In the genomic region with DNA sequence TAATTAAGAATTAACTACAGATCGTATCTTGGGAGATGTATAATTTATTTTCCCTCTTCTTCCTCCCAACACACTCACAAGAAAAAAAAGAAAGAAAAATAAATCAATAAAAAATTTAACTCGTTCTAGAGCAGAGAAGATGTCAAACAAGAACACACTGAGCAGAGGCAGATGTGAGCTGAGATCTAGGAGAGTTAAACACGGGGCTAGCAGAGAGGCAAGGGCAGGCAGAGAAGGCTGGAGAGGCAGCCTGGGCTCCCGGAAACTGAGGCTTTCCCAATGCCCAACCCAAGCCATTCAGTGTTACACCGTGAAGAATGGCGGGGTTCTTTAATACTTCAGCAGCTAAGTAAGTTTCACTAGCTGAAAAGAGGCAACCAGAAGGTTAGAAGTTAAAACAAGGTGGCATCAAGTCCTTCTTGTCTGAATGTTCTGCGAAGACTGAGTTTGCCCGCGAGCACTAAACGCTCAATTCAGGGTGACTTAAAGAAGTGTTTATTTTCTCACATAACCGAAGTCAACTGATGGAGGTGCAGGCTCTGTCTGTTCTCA, we compare ENCODE assay signal across 20 mouse cellular contexts.
A peak's percentile ranks its signal among the peaks of the same experiment; 100 is the strongest.
DNase-seq lines count a peak whose midpoint lies in the region; ATAC-seq and TF ChIP-seq lines count a peak whose summit lies in the region.
"Had no signal": no experiment of that assay in that cellular context is flagged by ENCODE, and none has a peak within 500 bp of the region (broad histone marks: within the 10 kb centered on the region; RNA-seq: fewer than 3 reads in every experiment).

No protein-coding gene starts in this region.

- peak; percentile 19 for DNase-seq in embryo, embryonic 10 days (ENCODE audit: low spot score)
- no peak for DNase-seq in embryo, embryonic 10.5 days (ENCODE audit: low spot score)
- DNase-seq in kidney, adult 8-10 months = no peak
- peak; percentile 11 for DNase-seq in brain, embryonic 14.5 days (ENCODE audit: low read depth)
- DNase-seq in limb, embryonic 10.5 days (ENCODE audit: low spot score) = peak; percentile 42
- no peak for DNase-seq in c-Kit-positive CD71-positive TER-119-positive erythroid progenitor cells, embryonic 14.5 days (ENCODE audit: low spot score)
- DNase-seq in left cerebral cortex, adult 11 months (ENCODE audit: low spot score) = no peak
- DNase-seq: adrenal gland, postnatal 14 days; cerebellum, adult 9-11 months; gastrocnemius, postnatal 36 days; liver, embryonic 13.5 days; lung, adult 2 months; lung, postnatal 14 days; right cerebral cortex, adult 18-20 months; thymus, postnatal 25 days had no signal

- 32% methylated on average over 11 of the region's 11 CpGs for WGBS in kidney, embryonic 15.5 days
- 46% methylated on average over 11 of the region's 11 CpGs for WGBS in limb, embryonic 10.5 days

- peak; percentile 57 for ATAC-seq in kidney, embryonic 15.5 days (replicated peaks; ENCODE audit: low FRiP score)
- ATAC-seq: hindbrain, postnatal 0 days had no signal

- H3K4me1 ChIP-seq in kidney, embryonic 15.5 days = peaks cover 28% of the 10 kb centered on the region
- H3K4me1 ChIP-seq in limb, embryonic 10.5 days = peaks cover 52% of the 10 kb centered on the region
- H3K4me1 ChIP-seq: heart, embryonic 10.5 days; liver, embryonic 13.5 days had no signal

- no peak for TF ChIP-seq CTCF in brain, embryonic 14.5 days (IDR thresholded peaks at IDR 0.05; ENCODE audit: borderline replicate concordance, extremely low read depth, insufficient read depth, insufficient read length)

- no peak overlapping the region for H3K4me3 ChIP-seq in kidney, embryonic 15.5 days (replicated peaks)
- H3K4me3 ChIP-seq in limb, embryonic 10.5 days = no peak overlapping the region
- H3K4me3 ChIP-seq: heart, embryonic 10.5 days; liver, embryonic 13.5 days; midbrain, embryonic 12.5 days; stomach, embryonic 15.5 days had no signal

- TF ChIP-seq POLR2A in brain, embryonic 14.5 days (IDR thresholded peaks at IDR 0.05; ENCODE audit: borderline replicate concordance, extremely low read depth, insufficient read depth, insufficient read length, poor library complexity, severe bottlenecking) = no peak

- no peaks in the 10 kb centered on the region for H3K9me3 ChIP-seq in kidney, embryonic 15.5 days (replicated peaks)
- no peaks in the 10 kb centered on the region for H3K9me3 ChIP-seq in limb, embryonic 10.5 days (replicated peaks)
- H3K9me3 ChIP-seq: heart, embryonic 10.5 days; liver, embryonic 13.5 days; midbrain, embryonic 12.5 days; stomach, embryonic 15.5 days had no signal

- H3K36me3 ChIP-seq in kidney, embryonic 15.5 days = no peaks in the 10 kb centered on the region
- H3K36me3 ChIP-seq in limb, embryonic 10.5 days = no peaks in the 10 kb centered on the region
- H3K36me3 ChIP-seq: heart, embryonic 10.5 days; liver, embryonic 13.5 days; midbrain, embryonic 12.5 days; stomach, embryonic 15.5 days had no signal

- no peak overlapping the region; the same call in 1 of the 2 replicates for H3K4me2 ChIP-seq in kidney, embryonic 15.5 days
- H3K4me2 ChIP-seq: liver, embryonic 13.5 days; midbrain, embryonic 12.5 days; stomach, embryonic 15.5 days had no signal

- H3K27ac ChIP-seq in kidney, embryonic 15.5 days = 0 out of 2 replicates have a peak overlapping the region, but pooled peaks have one; percentile 47
- H3K27ac ChIP-seq in limb, embryonic 10.5 days = peak overlapping the region; percentile 56; the same call in 1 of the 2 replicates
- H3K27ac ChIP-seq: heart, embryonic 10.5 days; hindbrain, postnatal 0 days; liver, embryonic 13.5 days; stomach, embryonic 15.5 days had no signal

- H3K9ac ChIP-seq in kidney, embryonic 15.5 days = no peak overlapping the region
- H3K9ac ChIP-seq: liver, embryonic 13.5 days; midbrain, embryonic 12.5 days; stomach, embryonic 15.5 days had no signal

- H3K27me3 ChIP-seq in kidney, embryonic 15.5 days = peaks cover 35% of the 10 kb centered on the region
- peaks cover 49% of the 10 kb centered on the region for H3K27me3 ChIP-seq in limb, embryonic 10.5 days (ENCODE audit: low read depth, poor library complexity, severe bottlenecking)
- H3K27me3 ChIP-seq: liver, embryonic 13.5 days; midbrain, embryonic 12.5 days; stomach, embryonic 15.5 days had no signal

Comparison
In these comparisons a context has a peak if more than half of its experiments do, and no peak if none do; other contexts are left out.
1. DNase-seq: peak in embryo, embryonic 10 days (single experiment), brain, embryonic 14.5 days (single experiment) and limb, embryonic 10.5 days (single experiment); none in embryo, embryonic 10.5 days (single experiment), kidney, adult 8-10 months (0 of 2), c-Kit-positive CD71-positive TER-119-positive erythroid progenitor cells, embryonic 14.5 days (single experiment) and left cerebral cortex, adult 11 months (single experiment).